Mouse (Mus musculus): ENCODE measurements around the gene Tubgcp6.

DNA sequence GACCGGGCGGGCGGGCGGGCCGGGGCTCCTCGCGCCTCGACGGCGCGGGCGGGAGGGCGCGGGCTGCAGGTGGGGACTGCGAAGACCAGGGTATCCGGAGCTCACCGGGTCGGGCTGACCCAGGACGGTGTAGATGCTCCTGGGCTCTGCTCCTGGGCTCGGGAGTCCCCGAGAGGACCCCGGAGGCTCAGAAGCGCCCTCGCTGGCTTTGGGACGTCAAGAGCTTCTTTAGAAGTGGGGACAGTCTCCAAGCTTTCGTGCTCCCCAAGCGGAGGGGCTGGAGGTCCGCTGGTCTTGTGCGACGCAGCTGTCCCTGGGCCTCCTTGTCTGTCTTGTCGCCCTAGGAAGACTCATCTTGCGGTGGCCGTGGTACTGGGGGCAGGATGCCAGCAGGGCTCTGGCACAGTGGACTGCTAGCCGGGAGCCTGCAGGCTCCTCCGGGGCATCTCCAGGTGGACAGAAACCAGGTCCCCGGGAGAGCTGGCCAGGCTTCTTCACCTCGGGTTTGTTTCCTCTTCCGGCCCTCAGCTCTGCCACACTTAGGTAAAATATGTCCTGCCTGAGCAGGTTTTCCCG is 46.7 kb downstream of the Tubgcp6 start:
- TF ChIP-seq POLR2A (IDR thresholded peaks at IDR 0.05; ENCODE audit: insufficient read depth, low read depth, low read length) (no peak), CTCF (IDR thresholded peaks at IDR 0.05) (no peak), EP300 (IDR thresholded peaks at IDR 0.05; ENCODE audit: insufficient read depth, low read depth, low read length) (no peak)
